Mouse (Mus musculus) activated CD4-positive, CD25-positive, alpha-beta regulatory T cell, adult 4 months (primary cell): ENCODE data around the gene Lrrc45. TPM values are rescaled to one million over a fixed set of nuclear protein-coding genes. Genes with fewer than 3 reads are reported as not detected.
A peak's percentile ranks its signal among the peaks of the same experiment; 100 is the strongest.
"Not testable (repeated sequence)": the region's sequence is repeated elsewhere in the genome, so short reads cannot be mapped to it uniquely, and the experiment has no call there.

Experiments
- ATAC-seq: one replicate; pipeline ENCODE4 v1.8.0; 2017
- polyA plus RNA-seq, 2 experiments: library from polyadenylated mRNA; unstranded; fragments of 100-300 nt; shearing (Covaris generic); gene quantifications; one replicate each; pipeline ENCODE4 v1.2.1; 2017

Gene Lrrc45
- polyA plus RNA-seq, result 10 to 100 TPM; 19.7 to 24.1 TPM

DNA sequence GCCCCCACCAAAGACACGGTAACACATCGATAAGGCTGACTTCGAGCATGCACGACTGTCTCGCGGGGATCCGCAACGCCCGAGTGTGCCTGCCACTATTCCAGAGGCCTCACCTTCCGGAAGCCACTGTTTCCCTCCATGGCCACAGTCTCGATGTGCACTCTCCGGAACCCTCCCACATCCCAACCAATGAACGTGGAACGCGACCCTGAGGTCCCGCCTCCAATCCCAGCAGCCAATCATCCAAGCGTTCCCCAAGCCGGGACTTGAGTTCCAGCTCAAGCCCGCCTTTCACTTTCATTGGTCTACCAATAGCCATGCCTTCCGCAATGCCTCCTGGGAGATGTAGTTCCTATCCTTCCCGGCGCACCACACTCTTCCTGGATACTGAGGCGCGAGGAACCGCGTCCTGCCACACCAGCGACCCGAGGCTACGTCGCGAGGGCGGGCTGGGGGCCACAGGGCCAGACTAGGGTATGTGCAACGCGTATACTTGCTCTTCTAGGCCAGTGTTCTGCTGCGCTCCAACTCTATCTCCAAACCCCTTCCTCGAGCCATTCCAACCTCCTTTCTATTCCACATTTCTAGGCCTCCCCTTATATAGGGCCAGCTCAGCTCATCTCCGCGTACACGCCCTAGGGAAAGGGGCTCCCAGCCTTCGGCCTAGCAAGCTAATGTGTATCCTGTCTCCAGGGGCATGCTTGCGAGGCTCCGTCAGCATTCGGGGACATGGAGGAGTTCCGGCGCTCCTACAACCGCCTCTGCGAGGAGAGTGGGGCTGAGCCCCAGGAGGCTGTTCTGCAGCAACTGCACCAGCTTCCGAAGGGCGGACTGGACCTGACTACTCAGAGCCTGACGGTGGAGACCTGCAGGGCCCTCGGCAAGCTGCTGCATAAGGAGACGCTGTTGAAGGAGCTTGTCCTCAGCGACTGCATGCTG is at the start of gene Lrrc45, which contains the start of gene Cenpx:
TSS of gene Lrrc45 (plus strand) at position 346 of the 939 bp plus-strand sequence.
TSS of gene Cenpx (minus strand) at position 159 of the 939 bp plus-strand sequence.
- ATAC-seq, result peak; percentile 97

DNA sequence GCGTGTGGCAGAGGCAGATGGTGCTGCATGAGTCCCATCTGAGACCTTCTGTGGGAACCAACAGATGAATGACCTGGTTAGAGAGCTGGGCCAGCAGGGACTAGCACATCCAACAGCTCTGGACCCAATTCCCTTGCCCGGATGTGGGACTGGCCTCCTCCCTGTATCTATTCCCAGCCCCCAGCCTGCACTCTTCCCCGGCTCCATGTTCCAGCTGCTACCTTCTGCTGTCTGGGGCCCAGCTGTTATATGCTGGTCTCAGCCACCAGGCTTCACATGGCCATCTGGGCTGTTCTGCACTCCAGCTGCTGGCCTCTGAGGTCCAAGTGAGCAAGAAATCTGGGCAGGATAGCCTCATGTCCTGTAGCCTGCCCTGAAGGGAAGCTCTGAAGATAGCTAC is 48.3 kb upstream of the Lrrc45 start:
- no peak for ATAC-seq

DNA sequence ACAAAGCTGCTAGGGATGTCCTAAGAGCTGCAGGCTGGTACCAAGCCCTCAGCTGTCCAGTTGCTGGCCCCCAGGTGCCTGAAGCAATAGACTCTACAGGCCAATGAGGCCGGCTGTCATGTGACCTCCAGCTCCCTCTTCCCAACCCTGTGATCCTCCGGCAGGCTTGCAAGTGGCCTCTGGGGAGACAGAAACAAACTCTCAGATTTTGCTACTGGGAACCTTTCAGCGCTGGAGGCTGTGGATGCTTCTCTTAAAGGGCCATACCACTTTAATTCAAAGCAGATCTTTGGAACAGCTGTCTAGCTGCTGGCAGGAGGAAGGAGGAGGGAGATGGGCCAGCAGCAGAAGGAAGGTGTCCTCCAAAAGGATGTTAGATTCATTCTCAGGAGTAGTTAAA is 47.1 kb upstream of the Lrrc45 start:
- no peak for ATAC-seq

DNA sequence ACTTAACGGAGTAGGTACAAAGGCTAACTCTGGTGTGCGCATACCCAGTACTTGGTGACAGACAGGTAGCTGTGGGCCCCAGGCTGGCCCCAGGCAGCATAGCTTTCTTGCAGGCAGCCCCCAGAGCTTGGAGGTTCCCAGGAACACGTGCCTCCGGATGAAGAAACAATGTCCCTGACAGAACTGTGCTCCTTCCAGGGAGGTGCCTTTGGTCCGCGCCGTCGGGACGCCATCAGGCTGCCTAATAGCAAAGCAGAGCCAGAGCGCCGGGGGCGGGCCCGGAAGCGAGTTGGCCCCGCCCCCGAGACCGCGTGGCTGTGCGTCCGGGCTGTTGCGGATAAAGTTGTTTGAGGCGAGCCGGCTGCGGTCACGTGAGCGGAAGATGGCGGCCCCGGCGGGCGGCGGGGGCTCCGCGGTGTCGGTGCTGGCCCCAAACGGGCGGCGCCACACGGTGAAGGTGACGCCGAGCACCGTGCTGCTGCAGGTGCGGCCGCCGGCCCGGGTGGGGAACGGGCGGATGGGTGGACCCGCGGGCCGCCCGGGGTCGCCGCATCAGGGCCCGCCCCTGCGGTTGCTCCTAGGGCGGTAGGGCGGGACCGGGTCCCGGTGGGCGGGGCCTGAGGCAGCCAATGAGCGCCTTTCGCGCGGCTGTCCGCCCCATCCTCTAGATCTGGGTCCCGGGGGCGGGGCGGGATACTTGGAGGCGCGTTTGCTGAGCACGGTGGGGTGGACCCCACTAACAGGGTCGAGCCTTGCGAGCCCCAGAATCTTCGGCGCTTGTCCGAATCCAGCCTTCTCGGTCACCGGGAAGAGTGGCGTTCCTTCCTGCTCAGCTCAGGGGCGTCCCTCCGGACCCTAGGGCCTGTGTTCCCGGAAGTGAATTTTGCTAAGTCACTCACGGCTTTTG is 40.8 kb upstream of the Lrrc45 start, which contains the start of gene Aspscr1:
TSS of gene Aspscr1 (plus strand) at position 287 of the 907 bp plus-strand sequence.
- ATAC-seq, result peak; percentile 85

DNA sequence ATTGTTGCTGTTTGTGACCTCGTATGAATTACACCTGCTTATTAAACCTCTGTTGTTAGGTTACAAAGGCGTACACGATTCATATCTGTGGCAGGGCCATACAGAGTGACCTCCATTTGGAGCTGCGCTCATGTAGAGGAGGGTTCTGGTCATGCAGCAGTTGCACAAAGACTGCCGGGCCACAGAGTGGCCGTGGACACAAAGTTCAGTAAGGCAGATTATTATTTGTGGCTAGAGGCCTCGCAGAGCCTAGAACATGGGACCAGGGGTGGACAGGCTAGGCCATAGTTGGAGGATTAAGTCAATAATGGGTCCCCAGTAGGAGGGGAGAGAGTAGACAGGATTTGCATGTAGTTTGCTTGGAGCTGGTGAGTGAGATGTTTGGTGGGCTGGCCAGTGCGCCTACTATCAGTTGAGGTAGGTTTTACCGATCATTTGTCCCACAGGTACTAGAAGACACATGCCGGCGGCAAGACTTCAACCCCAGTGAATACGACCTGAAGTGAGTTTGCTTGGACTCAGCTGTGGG is 40.1 kb upstream of the Lrrc45 start:
- no peak for ATAC-seq

DNA sequence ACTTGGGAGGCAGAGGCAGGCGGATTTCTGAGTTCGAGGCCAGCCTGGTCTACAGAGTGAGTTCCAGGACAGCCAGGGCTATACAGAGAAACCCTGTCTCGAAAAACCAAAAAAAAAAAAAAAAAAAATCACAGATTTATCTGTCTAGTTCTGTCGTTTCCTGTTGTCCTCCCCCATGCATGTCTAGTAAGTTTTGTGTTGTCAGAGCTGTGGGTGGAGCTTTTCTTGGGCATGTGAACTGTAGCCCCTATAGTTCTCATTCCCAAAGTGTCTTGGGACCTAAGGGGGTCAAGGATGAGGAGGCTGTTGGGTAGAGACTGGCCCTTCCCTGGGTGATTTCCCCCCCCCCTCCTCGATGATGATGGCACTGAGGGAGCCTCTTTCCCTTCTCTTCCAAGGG is 37.9 kb upstream of the Lrrc45 start:
- ATAC-seq, result not testable (repeated sequence)

DNA sequence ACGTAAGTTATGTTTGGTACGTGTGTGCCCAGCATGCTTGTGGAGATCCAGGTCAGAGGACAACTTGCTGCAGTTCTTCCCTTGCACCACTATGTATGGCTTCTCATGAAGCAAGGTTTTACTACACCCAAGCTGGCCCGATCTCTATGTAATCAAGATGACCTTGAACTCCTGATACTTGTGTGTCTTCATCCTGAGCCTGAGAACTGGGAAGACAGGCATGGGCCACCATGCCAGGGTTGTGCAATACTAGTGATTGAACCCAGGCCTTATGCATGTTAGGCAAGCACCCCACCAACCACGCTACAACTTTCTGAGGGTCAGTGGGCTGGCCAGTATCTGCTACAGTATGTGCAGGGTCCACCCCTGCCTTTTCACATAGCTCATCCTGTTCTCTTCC is 36.8 kb upstream of the Lrrc45 start:
- no peak for ATAC-seq

DNA sequence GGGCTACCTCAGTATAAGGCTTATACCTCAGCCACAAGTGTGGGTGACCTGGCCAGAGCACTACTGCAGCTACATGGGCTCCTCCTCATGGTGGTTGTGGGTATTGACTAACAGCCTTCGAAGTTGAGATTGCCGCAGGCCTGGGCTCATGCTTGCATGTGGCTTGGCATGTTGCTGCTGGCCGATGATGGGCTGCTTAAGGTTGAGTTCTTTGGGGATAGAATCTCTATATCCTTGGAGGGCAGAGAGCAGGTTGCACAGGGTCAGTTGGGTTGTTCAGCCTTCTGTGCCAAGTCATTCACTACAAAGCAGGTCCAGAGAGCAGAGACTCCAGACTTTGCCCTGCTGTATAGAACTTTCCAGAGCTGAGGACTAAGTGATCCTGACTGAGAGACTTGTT is 33.8 kb upstream of the Lrrc45 start:
- no peak for ATAC-seq

DNA sequence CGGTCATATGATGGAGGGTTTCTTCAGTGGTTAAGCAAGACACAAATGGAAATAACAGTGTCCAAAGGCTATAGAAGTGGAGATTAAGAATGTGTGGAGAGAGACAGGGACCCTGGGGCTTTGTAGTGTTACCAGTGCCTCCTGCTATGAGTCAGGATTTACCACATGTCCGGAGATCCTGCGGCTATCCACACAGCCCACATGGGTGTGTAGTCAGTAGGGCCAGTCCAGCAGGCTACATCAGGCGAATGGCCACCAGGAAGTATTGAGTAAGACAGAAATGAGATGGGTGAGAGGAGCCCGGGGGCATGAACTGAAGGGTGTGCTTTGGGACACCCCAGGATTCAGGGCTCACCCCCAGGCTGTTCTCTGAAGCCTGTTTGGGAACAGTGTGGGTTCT is 31.0 kb upstream of the Lrrc45 start:
- ATAC-seq, result no peak

DNA sequence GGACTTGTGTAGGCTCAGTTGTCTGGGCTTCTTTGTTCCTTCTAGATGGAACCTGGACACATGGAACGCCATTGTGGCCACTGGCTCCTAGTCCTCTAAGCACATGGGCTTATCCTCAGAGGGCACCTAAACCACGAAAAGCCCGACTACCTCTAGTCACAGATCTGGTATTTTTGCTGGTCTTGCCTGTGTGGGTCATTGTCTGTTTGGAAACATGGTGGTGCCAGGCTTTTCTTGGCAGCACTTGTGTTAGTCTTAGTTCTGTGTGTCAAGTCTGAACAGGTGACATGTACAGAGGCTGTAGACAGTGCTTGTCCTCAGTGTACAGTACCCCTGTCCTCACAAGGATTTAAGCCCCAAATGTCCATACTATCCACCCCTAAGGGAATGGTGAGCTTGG is 30.2 kb upstream of the Lrrc45 start:
- no peak for ATAC-seq

DNA sequence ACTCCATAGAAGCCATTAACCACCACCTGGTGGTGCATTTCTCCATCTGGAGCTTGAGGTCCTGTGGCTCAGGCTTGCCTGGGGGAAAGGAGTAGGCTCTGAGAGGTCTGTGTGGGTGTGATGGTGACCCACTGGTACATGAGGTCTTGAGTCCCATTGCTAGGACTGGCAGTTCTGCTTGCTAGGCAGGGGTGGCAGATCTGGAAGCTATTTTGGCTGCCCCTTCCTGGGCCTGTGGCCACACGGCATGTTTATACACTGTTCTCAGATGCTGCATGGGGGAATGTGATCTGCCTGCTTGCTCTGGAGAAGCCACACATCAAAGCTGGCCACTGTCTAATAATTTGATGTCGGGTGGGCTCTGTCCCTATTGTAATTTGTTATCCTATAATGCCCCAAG is 29.6 kb upstream of the Lrrc45 start:
- no peak for ATAC-seq

DNA sequence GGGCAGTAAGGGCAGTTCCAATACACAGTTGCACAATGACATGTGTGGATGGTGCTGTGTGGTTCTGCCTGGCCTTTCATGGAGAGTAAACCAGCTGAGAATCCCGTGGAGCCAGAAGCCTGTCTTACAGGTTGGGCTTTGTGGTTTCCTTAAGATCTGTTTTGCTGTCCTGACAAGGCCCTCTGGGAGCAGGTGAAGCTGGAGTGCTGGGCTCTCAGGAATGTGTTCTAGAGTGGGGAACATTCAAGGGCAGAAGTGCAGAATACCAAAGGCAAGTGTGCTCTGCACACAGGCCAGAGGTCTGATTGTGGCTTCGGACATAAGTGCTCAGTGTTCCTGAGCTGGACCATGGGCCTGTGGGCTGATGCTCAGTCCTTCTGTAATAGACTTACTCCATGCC is 29.1 kb upstream of the Lrrc45 start:
- ATAC-seq, result no peak

DNA sequence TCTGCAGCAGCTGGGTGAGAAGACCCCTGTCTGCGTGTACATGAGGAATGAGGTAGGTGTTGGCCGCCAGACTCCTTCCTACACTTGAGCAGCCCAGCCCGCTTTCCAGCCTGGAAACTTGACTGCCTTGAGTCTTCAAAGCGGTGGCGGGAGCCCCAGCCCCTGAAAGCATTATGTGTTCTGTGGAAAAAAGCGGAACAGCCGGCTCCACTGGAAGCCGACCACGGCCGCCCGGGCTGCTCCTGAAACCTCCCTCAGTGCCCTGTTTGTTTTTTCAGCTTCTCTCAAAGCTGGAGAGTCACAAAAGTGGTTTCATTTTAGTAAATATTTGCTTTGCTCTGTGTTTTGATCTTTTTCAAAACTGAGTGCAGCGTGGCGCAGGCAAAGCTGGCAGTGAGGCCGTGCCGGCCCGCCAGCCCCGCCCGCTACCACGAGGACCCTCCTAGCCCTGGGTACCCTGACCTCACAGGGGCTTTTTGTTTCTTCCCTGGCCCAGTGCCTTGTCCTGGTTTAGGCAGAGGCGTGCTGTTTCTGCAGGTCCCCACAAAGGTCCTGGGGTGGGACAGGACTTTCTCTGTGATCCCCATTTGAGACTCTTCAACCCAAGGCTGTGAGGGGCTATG is 27.0 kb upstream of the Lrrc45 start:
- ATAC-seq, result no peak

DNA sequence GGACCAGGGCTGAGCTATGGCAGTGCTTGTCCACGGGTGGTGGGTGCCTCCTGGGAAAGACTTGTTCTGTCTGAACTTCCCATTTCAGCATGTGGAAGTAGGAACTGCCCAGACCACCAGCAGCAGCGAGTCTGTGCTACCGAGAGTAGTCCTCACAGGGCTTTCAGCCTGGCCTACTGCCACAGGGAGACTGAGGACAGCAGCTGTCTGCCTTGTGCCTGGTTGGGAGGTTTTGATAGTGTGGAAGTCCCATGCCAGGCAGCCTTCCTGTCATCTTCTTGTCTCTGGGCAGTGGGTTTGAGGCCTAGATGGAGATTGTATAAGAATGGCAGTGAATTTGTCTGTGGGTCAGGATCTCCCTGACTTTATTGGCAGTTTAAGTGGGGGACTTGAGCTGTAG is 24.4 kb upstream of the Lrrc45 start:
- no peak for ATAC-seq

DNA sequence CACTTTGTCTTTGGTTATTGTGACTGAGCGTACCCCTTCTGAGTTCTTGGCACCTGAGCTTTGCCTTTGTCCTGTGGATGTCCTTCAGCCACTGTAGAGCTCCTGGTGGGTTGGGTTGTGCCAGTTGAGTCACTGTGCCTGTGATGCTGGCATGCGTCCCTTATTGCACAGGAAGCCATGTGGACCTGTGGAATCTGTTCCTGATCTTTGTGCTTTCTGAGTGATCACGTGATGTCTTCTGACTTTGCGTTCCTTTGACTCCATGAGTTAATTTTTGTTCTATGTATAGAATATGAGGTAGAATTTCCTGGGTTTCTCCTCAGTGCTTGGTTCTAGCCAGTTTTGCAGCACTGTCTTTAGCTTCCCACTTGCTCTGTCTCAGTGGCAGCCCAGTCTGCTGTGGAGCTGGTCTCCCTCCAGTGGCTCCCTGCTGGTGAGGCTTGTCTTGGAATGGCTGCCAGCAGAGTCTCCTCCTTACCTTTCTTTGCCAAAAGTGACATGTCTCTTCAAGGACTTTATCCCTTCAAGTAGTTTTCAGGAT is 21.2 kb upstream of the Lrrc45 start:
- no peak for ATAC-seq

DNA sequence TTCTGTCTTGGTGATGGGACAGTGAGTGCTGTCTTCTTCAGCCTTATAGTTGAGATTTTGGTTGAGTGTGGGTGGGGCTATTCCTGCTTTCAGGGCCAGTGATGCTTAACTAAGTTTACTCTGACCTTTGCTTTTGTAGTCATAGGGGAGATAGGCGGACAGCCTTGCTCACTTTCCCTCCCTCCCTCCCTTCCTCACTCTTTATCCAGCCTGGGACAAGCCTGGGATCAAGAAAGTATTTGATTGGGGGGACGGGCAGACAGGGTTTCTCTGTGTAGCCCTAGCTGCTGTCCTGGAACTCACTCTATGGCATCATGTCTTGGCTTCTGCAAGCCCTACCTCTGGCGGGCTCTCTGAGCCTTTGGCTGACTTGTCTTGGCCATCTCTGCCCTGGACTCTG is 20.3 kb upstream of the Lrrc45 start:
- no peak for ATAC-seq

DNA sequence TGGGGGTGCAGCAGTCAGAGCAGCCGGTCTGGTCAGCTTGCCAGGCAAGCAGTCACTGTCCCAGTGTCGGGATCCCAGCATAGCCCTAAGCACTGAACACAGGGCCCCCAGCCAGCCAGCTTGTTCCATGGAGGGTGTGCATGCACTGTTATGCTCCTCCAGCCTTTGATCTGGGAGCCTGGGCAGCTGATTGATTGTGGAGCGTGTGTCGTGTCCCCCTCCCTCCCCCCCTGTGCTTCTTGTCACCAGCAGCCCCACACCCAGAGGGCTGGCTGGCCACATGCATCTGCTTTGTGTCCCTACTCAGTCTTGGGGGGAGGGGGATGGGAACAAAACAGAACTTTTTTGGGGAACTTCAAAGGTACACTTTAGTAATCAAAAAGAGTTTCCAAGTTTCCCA is 18.5 kb upstream of the Lrrc45 start:
- ATAC-seq, result no peak

DNA sequence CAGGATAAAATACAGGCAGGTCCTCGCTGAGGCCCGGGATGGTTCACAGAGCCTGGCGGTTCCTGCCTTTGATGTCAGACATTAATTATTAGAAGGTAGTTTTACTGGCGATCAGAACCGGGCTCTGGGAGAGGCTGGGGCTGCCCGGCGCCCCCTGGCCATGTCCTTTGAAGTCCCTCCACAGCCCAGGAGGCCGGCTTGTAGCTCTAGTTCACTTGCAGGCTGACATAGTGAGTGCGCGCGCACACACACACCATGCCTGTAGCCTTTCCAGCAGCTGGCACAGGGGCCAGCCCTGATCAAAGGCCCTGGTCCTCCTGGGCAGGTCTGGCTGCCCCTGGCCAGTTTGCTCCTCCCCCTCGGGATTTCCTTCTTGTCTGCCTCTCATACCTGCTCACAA is 18.1 kb upstream of the Lrrc45 start:
- ATAC-seq, result no peak

DNA sequence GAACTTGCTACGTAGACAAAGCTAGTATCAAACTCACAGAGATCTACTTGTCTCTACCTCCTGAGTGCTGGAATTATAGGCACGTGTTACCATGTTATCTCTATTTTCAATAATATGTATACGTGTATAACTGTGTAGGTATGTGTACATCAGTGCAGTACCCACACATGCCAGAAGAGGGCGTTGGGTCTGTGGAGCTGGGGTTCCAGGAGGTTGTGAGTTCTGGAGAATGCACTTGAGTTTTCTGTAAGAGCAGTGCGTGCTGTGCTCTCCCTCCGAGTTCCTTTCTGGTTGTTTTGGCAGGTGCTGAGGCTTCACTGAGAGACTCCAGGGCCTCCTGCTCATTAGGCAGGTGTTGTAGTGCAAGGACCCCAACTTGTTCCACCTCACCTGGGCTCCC is 17.2 kb upstream of the Lrrc45 start:
- no peak for ATAC-seq

DNA sequence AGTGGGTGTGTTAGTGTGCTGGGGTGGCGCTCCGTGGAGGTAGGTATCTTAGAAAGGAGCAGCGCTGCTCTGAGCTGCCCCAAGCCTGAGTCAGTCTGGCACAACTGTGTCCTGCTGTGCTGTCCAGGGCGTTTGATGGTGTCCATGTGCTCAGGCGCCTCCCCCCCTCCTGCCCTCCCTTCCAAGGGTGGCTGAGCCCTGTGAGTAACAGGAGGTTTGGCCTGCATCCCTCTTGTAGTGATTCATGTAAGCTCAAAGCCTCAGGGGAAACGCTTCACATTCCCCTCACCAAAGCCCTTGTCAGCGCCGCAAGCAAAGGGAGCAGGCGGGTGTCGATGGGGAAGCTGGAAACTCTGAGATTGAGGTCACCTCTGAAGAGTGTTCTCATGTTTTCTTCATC is 16.0 kb upstream of the Lrrc45 start:
- no peak for ATAC-seq

DNA sequence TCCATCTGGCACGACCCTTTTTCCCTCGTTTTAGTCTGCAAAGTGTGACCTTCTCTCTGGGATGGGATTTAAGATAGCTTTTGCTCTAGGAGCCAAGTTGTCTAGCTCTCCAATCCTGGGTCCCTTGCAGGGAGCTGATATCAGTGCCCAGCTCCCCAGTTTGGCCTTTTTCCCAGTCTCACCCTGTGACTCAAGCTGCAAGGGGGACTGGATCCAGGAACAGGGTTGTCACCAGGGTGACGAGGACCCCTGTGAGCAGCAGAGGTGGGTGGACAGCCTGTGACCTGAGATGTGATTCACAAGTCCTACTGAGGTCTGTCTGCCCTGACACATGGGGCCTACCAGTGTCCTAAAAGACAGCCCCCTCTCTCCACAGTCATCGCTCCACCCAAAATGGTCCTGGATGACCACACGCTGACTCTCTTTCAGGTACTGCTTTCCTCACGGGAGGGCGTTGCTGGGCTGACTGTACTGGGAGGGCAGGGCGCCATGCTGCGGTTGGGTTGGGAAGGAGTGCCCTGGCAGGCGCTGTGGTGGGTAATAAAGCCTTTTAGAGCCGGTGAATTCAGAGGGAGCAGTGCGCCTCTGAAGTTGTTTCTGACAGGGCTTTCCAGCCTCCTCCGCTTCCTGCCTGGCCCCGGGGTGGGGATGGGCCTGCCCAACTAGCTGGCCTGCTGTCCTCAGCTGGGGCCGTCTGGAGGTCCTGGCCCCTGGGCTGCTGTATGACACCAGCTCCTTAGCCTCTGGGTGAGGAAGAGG is 9.8 kb upstream of the Lrrc45 start:
- no peak for ATAC-seq
